20 mouse cellular contexts compared by ENCODE assay signal in genomic region chr14:71200917-71201316, GRCm38 (mm10).
DNase-seq lines count a peak whose midpoint lies in the region; ATAC-seq lines count a peak whose summit lies in the region.
"Had no signal": no experiment of that assay in that cellular context is flagged by ENCODE, and none has a peak within 500 bp of the region (broad histone marks: within the 10 kb centered on the region; RNA-seq: fewer than 3 reads in every experiment).

No protein-coding gene starts in this region.

- DNase-seq in MEL-GATA-1-ER (ENCODE audit: extremely low read depth, low read depth): peak; percentile 90
- no peak for DNase-seq in layer of hippocampus, adult 8-10 months (ENCODE audit: low spot score in 2 of 2)
- no peak for DNase-seq in right cerebral cortex, postnatal 36 days (ENCODE audit: low spot score in 2 of 2)
- DNase-seq in layer of hippocampus, postnatal 14 days (ENCODE audit: low spot score in 2 of 2): no peak
- no peak for DNase-seq in layer of hippocampus, adult 11-12 months (ENCODE audit: low spot score)
- DNase-seq: adrenal gland, adult 8-10 months; adrenal gland, postnatal 36 days; cerebellum, adult 2 months; cerebellum, postnatal 10 days; forebrain, postnatal 0 days; gastrocnemius, postnatal 14 days; heart, adult 2 months; heart, postnatal 14 days had no signal

- H3K27me3 ChIP-seq in liver, embryonic 12.5 days (replicated peaks): no peaks in the 10 kb centered on the region
- no peaks in the 10 kb centered on the region for H3K27me3 ChIP-seq in liver, embryonic 16.5 days (ENCODE audit: control insufficient read depth, insufficient read depth, low read depth, low read length)
- H3K27me3 ChIP-seq: embryonic facial prominence, embryonic 12.5 days; heart, embryonic 15.5 days had no signal

- peaks cover 40% of the 10 kb centered on the region for H3K4me1 ChIP-seq in liver, embryonic 12.5 days
- H3K4me1 ChIP-seq in liver, embryonic 16.5 days (ENCODE audit: control insufficient read depth, low read depth, low read length): peaks cover 11% of the 10 kb centered on the region
- H3K4me1 ChIP-seq: hindbrain, embryonic 10.5 days had no signal

- ATAC-seq in liver, embryonic 12.5 days: peak; percentile 66
- 0 out of 2 replicates have a peak, but pooled peaks have one; percentile 30 for ATAC-seq in liver, embryonic 16.5 days (ENCODE audit: low read depth)
- ATAC-seq: forebrain, postnatal 0 days had no signal

- no peaks in the 10 kb centered on the region for H3K9me3 ChIP-seq in liver, embryonic 12.5 days (replicated peaks)
- no peaks in the 10 kb centered on the region for H3K9me3 ChIP-seq in liver, embryonic 16.5 days (replicated peaks; ENCODE audit: control insufficient read depth, low read length)
- H3K9me3 ChIP-seq: embryonic facial prominence, embryonic 12.5 days; heart, embryonic 15.5 days; hindbrain, embryonic 10.5 days had no signal

- no peak overlapping the region for H3K27ac ChIP-seq in liver, embryonic 12.5 days
- no peak overlapping the region for H3K27ac ChIP-seq in liver, embryonic 16.5 days (ENCODE audit: low read length)
- H3K27ac ChIP-seq: embryonic facial prominence, embryonic 12.5 days; heart, adult 2 months; heart, embryonic 15.5 days; hindbrain, embryonic 10.5 days; hindbrain, embryonic 14.5 days had no signal

- H3K4me3 ChIP-seq in liver, embryonic 12.5 days: no peak overlapping the region
- no peak overlapping the region for H3K4me3 ChIP-seq in liver, embryonic 16.5 days (ENCODE audit: low read depth, low read length)
- H3K4me3 ChIP-seq: embryonic facial prominence, embryonic 12.5 days; heart, adult 2 months; heart, embryonic 15.5 days; hindbrain, embryonic 10.5 days had no signal

- no peaks in the 10 kb centered on the region for H3K36me3 ChIP-seq in liver, embryonic 12.5 days
- H3K36me3 ChIP-seq in liver, embryonic 16.5 days (ENCODE audit: control insufficient read depth, insufficient read depth): no peaks in the 10 kb centered on the region
- H3K36me3 ChIP-seq: embryonic facial prominence, embryonic 12.5 days; heart, embryonic 15.5 days; hindbrain, embryonic 10.5 days had no signal

- no peak overlapping the region for H3K4me2 ChIP-seq in liver, embryonic 12.5 days
- H3K4me2 ChIP-seq in liver, embryonic 16.5 days (ENCODE audit: low read depth, low read length): no peak overlapping the region
- H3K4me2 ChIP-seq: embryonic facial prominence, embryonic 12.5 days; heart, embryonic 11.5 days; heart, embryonic 15.5 days; hindbrain, embryonic 14.5 days had no signal

- no peak overlapping the region for H3K9ac ChIP-seq in liver, embryonic 12.5 days
- no peak overlapping the region for H3K9ac ChIP-seq in liver, embryonic 16.5 days (ENCODE audit: low read depth, low read length)
- H3K9ac ChIP-seq: embryonic facial prominence, embryonic 12.5 days; forebrain, postnatal 0 days; heart, embryonic 15.5 days; hindbrain, embryonic 14.5 days had no signal

- 39% methylated on average over 1 of the region's 1 CpGs for WGBS in liver, embryonic 12.5 days (ENCODE audit: insufficient replicate concordance)
- WGBS in liver, embryonic 16.5 days (ENCODE audit: insufficient replicate concordance): 27% methylated on average over 1 of the region's 1 CpGs
